Mouse (Mus musculus): ENCODE data around the gene Arhgap15.

Gene Arhgap15

DNA sequence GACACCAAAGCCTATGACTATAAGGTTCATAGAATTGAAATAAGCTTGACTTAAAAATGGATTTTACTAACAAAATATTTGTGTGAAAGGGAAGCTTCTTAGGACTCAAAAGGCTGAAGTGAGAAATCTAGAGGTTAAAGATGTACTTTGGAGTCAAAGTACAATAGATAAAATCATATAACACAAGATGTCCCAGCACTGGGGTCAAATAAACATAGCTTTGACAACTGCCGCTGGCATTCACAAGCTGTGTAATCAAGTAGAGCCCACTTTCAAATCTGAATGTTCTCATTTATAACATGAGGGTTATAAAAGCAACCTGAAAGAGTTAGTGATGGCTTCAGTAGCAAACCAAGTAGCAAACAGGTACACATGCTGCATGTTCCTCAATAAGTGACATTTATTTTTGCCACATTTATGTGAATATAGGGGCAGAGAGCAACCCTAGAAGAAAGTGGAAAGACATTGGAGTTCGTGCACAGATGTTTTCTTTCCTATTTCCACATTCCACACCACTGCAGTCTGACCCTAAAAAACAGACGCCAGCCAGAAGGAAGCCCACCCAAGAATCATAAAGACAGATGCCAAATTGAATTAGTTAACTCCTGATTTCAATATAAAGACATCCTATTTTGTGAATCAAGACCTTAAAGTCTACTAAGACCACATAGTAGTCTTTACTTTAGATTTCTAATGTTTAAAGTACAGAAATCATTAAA lies 653.2 kb downstream of the Arhgap15 start:
- in situ Hi-C loops (cut with MboI; ENCODE audit: unreplicated experiment in 2 of 2), result no loop called here

DNA sequence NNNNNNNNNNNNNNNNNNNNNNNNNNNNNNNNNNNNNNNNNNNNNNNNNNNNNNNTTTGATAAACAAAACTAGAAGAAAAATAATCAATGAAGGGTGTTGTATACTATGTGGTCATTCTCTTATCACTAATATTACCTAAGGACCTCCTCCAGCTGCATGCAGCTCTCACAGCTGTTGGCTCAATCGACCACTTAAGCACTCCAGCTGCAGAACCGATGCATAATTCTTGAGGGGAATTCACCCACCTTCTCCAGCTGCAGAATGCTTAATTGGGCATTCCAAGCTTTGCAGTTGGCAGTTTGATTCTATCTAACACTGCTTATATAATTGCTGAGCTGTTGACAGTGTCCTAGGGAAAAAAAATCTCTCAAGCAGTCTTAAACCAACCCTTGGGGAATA lies 663.0 kb downstream of the Arhgap15 start:
- in situ Hi-C loops (cut with MboI; ENCODE audit: unreplicated experiment in 2 of 2), result no loop called here

DNA sequence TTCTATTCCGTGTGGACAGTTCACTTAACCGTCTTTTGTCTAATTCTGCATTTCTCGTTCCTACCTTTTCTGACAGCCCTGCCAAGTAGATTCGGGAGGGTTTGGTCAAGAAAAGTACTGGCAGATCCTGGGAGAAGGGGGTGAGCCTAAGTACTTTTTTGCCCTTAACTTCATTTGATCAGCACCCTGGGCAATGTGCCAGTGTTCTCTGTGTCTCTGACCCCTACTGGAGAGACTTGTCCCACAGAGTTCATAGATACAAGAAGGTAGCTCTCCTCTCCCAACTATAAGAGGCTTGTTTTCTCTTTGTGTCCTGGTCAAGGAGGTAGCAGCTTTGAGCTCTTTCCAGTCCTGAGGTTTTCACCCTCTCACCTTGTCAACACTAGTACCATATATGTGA lies 667.7 kb downstream of the Arhgap15 start:
- in situ Hi-C loops (cut with MboI; ENCODE audit: unreplicated experiment in 2 of 2), result no loop called here

DNA sequence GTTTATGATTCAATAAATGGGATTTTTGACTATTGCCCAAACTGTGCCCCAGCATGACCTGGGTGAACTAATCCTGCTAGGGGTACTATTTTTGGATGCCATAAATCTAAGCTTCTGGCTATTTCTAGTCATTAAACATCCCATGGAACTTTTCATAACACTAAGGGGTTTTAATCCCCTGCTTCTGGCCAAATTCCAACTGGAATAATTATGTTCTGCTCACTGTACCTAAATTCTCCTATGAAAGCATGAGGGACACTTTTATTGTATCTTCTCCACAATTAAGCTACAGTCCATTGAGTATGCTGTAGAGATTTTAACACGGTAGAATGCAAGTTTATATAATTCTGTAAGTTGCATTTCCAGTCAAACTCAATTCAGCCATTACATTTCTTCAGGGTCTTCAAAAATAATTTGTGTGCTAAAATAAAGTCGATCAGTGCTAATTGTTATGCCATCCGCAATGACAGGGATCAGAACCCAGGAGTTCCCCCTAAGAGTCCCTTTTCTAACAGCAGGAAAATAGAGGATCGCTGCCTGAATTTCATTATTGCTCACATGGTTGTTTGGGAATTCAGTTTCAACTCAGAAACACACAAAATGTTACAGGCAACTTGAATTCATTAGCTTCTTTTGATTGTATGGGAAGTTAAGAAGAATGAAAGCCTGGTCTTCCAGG lies 671.1 kb downstream of the Arhgap15 start:
- in situ Hi-C loops (cut with MboI; ENCODE audit: unreplicated experiment in 2 of 2), result no loop called here

DNA sequence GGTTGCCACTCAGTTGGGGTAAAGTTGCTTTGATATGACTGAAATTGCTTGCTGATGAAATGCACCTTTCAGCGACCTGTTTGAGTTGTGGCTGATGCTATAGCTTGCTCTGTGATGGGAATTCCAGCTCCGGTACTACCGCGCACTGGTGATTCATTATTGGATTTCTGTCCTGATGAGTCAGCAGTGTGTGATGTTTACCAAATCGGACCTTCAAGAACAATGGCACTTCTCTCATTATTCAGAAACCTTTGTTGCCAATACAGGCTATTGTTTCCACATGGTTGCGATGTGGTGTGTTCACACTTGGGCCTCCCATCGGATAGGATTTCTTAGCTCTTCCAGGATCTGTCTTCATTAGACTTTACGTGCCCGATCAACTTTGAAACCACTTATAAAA lies 681.9 kb downstream of the Arhgap15 start:
- in situ Hi-C loops (cut with MboI; ENCODE audit: unreplicated experiment in 2 of 2), result no loop called here

DNA sequence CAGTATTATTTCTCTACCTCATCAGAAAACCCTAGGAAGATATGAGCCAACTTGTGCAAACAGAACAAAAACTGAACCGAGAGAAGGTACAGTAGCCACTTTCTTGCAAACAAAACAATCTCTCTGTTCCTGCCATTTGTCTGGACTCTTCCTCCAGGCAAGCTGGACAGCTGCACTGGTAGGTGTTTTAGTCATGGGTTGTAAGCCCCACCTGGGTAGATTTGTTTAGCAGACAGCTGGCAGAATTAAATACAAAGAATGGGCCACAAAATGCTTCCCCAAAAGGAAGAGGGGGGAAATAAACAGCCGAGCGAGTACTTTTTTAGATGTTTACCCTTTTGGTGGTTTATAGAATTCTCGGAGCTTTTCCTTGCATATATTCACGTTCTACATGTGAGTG lies 688.0 kb downstream of the Arhgap15 start:
- in situ Hi-C loops (cut with MboI; ENCODE audit: unreplicated experiment in 2 of 2), result no loop called here

DNA sequence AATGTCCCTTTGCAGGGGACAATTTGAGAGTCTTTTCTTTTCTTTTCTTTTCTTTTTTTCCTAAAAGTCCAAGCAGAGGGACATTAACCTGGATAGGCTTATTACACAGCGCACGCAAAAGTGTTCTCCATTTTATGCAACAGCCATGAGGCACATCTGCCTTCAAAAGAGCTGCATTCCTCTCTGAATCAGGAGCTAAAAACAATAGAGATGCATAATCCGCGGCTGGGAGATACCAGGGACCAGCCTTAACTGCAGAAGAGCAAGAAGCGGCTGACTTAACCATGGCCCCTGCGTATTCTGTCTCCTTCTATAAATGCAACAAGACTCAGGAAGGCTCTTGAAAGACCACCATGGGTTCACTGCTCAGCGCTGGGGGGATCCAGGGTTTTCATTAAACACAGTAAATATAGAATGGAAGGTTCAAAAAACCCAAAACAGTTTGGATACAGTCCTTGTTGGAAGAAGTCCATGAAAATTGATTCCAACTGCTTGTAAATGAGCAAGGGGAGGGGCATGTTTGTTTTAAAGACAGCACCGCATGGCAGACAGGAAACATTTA lies 689.0 kb downstream of the Arhgap15 start:
- in situ Hi-C loops (cut with MboI; ENCODE audit: unreplicated experiment in 2 of 2), result no loop called here

DNA sequence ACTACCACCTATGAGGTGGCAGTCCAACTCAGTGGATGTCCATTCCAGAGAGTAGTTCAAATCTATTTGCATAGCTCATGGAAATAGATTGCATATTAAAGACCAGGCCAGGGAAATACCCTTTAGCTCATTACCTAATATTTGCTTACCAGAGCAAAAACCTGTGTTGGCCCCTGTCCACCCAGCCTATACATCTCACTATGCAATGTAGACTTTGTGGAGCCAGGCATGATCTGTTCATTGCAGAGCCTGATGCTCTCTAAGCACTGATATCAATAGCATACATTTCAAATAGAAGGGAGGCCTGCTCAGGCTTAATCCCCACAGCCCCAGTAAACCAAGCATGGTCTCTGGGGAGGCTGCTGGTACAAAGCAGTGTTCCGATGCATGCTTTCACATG lies 689.4 kb downstream of the Arhgap15 start:
- in situ Hi-C loops (cut with MboI; ENCODE audit: unreplicated experiment in 2 of 2), result no loop called here

DNA sequence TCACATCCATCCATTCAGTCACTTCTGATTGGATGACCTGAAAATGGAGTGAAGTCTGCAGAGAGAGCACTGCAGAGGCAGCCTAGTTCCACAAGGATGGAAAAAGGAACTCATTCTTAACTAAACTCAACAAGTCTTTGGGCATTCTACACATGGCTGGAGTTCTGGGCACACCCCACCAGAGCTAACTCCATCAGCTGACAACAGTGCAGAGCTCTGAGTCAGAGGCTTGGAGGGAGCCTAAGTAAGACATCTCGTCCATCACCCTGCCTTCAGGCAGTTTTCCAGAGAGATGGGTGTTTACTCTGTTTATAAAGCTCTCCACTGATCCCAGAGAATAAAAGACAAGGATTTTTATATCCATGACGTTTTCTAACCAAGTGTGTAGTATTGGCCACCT lies 696.3 kb downstream of the Arhgap15 start:
- in situ Hi-C loops (cut with MboI; ENCODE audit: unreplicated experiment in 2 of 2), result no loop called here

Data from v-Abl transformed pro-B cells (cell line).